Mouse (Mus musculus) C2C12 (cell line): ENCODE results near the gene Zscan29.

Source experiments
- CTCF ChIP-seq: IDR thresholded peaks from one replicate; pipeline ENCODE4 v1.5.1; 2011; ENCODE audit not compliant: control insufficient read depth, insufficient read depth, insufficient read length
- MAX ChIP-seq: IDR thresholded peaks from one replicate; pipeline ENCODE4 v1.6.1; 2011; ENCODE audit warnings: mild to moderate bottlenecking, control low read depth
- MYOG ChIP-seq: IDR thresholded peaks from one replicate; pipeline ENCODE4 v1.6.1; 2011; ENCODE audit not compliant: control insufficient read depth, insufficient read length; ENCODE audit errors: extremely low read depth
- USF1 ChIP-seq: IDR thresholded peaks from one replicate; pipeline ENCODE4 v1.6.1; 2011; ENCODE audit warnings: low read depth, mild to moderate bottlenecking, control low read depth, moderate library complexity

DNA sequence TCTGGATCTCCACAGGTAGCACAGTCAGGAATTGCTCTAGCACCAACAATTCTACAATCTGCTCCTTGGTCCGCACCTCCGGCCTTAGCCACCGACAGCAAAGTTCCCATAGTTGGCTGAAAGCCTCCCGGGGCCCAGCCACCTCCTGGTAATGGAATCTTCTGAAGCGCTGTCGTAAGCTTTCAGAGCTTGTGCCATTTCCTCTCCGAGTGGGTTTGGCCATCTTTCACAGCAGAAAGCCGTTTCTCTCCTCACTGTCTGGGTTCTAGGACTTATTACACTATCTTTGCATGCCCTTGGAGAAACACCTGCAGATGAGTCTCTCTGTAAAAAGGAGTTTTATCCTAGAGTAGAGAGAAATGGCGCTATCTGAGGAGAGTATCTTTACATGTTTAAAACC is 1.0 kb downstream of the Zscan29 start:
- TF ChIP-seq MAX = no peak
- no peak for TF ChIP-seq MYOG
- no peak for TF ChIP-seq CTCF
- no peak for TF ChIP-seq USF1
